In the genomic region with DNA sequence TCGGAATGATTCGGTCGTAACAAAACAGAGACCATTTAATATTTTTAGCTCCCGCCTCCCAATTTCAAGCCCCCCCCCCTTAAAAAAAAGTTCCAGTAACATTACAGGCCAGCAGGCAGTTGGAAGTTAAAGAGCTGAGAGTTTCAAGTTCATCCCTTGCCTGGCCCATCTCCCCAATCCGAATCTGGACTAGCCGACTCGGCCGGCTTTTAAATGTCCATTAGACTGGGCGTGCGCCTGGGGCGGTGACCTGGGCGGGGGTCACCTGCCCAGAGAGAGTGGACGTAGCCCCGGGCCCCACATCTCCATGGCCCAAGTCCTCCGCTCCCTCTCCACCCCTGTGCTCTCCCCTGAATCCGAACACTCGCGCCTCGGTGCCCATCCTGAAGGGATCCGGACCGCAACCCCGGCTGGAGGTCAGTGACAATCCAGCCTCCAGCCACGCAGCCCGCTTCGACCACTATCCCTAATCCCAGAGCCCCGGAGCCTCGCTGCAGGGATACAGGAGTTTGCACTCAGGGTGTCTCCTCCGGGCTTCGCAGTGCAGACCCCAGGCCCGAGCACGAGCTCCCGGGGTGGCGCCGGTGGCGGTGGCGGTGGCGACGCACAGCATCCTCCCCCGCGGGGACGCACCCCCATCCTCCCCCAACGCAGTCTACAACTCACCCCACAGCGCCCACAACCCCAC, we compare ENCODE assay signal across 8 mouse cellular contexts. TPM values are rescaled to one million over a fixed set of nuclear protein-coding genes. Genes with fewer than 3 reads are reported as not detected.
DNase-seq lines count a peak whose midpoint lies in the region; ATAC-seq and TF ChIP-seq lines count a peak whose summit lies in the region.

No protein-coding gene starts in this region.

- intact Hi-C loops in gastrocnemius, postnatal 14 days (cut with DNase I; ENCODE audit: low total_unique reads): no loop called here

- H3K36me3 ChIP-seq in intestine, embryonic 16.5 days (ENCODE audit: control insufficient read depth, insufficient read depth, low read length): no peaks in the 10 kb centered on the region
- H3K36me3 ChIP-seq in small intestine, adult 2 months (ENCODE audit: control insufficient read depth, insufficient read depth, low read length): no peaks in the 10 kb centered on the region

- ATAC-seq in intestine, embryonic 16.5 days: peak; percentile 34

- no peak for TF ChIP-seq POLR2A in small intestine, adult 2 months (IDR thresholded peaks at IDR 0.05; ENCODE audit: low read depth, low read length)

- no peaks in the 10 kb centered on the region for H3K9me3 ChIP-seq in intestine, embryonic 16.5 days (ENCODE audit: control insufficient read depth, low read length)

- H3K4me3 ChIP-seq in intestine, embryonic 16.5 days (ENCODE audit: low read length): peak overlapping the region; percentile 74
- peak overlapping the region; percentile 94 for H3K4me3 ChIP-seq in small intestine, adult 2 months (ENCODE audit: low read depth, low read length)

- no peaks in the 10 kb centered on the region for H3K4me1 ChIP-seq in intestine, embryonic 16.5 days (ENCODE audit: control insufficient read depth, insufficient read depth, low read length)
- H3K4me1 ChIP-seq in small intestine, adult 2 months (ENCODE audit: control insufficient read depth, insufficient read depth, insufficient read length, low read length): peaks cover 2% of the 10 kb centered on the region; the same call in 1 of the 2 replicates

- no peaks in the 10 kb centered on the region for H3K27me3 ChIP-seq in intestine, embryonic 16.5 days (replicated peaks; ENCODE audit: control insufficient read depth, insufficient read depth, low read length)
- H3K27me3 ChIP-seq in small intestine, adult 2 months (ENCODE audit: control insufficient read depth, insufficient read depth, low read length): peaks cover 21% of the 10 kb centered on the region

- peak; percentile 27 for DNase-seq in kidney, adult 11 months
- no peak for DNase-seq in kidney, adult 9 months
- peak; percentile 70 for DNase-seq in adrenal gland, postnatal 14 days
- peak; percentile 36 for DNase-seq in gastrocnemius, postnatal 14 days
- DNase-seq in lung, postnatal 4 days: peak; percentile 63 to 71
- no peak for DNase-seq in right cerebral cortex, adult 2 months (ENCODE audit: low spot score in 2 of 2)

- WGBS in intestine, embryonic 16.5 days: under 1% methylated on average over 43 of the region's 43 CpGs
- WGBS in small intestine, adult 2 months: 1% methylated on average over 43 of the region's 43 CpGs

- H3K4me2 ChIP-seq in intestine, embryonic 16.5 days (ENCODE audit: low read depth, low read length): peak overlapping the region; percentile 96

- no peak for TF ChIP-seq CTCF in small intestine, adult 2 months (IDR thresholded peaks at IDR 0.05; ENCODE audit: extremely low read depth, insufficient read length, insufficient replicate concordance, low read depth, low read length)

- H3K9ac ChIP-seq in intestine, embryonic 16.5 days (ENCODE audit: low read depth, low read length): peak overlapping the region; percentile 84

- peak overlapping the region; percentile 91 for H3K27ac ChIP-seq in intestine, embryonic 16.5 days (ENCODE audit: low read length)
- H3K27ac ChIP-seq in small intestine, adult 2 months (ENCODE audit: insufficient read depth, low read depth, low read length): peak overlapping the region; percentile 67

RNA-seq across cellular contexts. Expression of gene Elk3, which starts 0.9 kb away (rescaled TPM):
- 50.4 and 58.0 TPM in 2 replicates for total RNA-seq in adrenal gland, postnatal 14 days (2021)
- 10 to 100 TPM; 31.7 to 32.9 TPM for total RNA-seq in gastrocnemius, postnatal 14 days (2021)
- 14.6 and 18.0 TPM in 2 replicates for polyA plus RNA-seq in intestine, embryonic 16.5 days (2015; fragmentation: Nextera tagmentation; extraction: Ambion mirVana)
- 9.8 and 10.8 TPM in 2 replicates for polyA plus RNA-seq in small intestine, adult 2 months (2012; rRNA removed)

Comparison
In these comparisons a context has a peak if more than half of its experiments do, and no peak if none do; other contexts are left out.
1. DNase-seq: peak in kidney, adult 11 months (single experiment), adrenal gland, postnatal 14 days (single experiment), gastrocnemius, postnatal 14 days (single experiment) and lung, postnatal 4 days (2 of 2); none in kidney, adult 9 months (single experiment) and right cerebral cortex, adult 2 months (0 of 2).